Mouse (Mus musculus): ENCODE measurements around the gene Il18bp. TPM values are rescaled to one million over a fixed set of nuclear protein-coding genes. Genes with fewer than 3 reads are reported as not detected.
A peak's percentile ranks its signal among the peaks of the same experiment; 100 is the strongest.

Il18bp gene
- total and polyA plus RNA-seq, 3 experiments, result 1.0 to 1.8 TPM; not detected in 1

DNA sequence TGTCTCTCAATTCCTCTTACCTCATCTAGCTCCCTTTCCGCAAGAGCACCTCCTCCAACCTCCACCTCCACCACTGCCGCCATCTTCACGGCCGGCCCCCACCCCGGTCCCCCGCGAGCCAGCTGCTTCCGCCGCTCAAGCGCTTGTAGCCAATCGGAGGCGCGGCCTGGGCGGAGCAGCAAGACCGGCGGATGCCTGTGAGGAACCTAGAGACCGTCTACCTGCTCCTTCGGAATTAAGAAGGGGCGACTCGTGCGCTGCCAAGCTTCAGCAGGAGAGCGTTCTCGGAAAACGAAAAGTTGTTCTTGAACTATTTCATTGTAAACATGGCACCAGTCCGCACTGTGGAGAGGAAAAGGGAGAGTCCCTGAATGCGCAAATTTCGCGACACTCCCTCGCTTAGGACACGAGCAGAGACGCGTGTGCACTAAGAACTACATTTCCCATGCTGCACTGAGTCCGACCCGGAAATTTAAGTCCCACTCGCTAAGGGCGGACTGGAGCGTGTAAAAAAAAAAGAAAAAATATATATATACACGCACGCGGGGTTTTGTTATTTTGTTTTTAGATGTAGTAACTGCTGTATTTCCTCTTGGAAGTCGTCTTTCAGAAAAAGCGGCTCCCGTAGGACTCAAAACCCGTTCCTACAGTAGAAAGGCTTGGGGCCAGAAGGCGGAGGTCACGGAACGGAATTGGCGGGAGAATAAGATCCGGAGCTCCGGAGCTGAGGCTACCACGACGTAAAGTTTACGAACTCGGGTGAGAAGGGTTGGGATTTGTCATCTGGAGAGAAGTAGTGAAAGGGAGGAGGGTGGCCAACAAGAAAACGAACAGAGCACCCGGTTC lies 46.8 kb upstream of the Il18bp start, which contains the start of the genes Rnf121, Xndc1 and Xntrpc:
Gene Rnf121, minus strand, starts transcription at position 424 of the 846 bp plus-strand sequence.
Gene Xndc1, plus strand, starts transcription at position 466 of the 846 bp plus-strand sequence.
Gene Xntrpc, plus strand, starts transcription at position 668 of the 846 bp plus-strand sequence.
- no peaks in the 10 kb centered on the region for H3K27me3 ChIP-seq (ENCODE audit: control insufficient read depth in 1 of 2, insufficient read depth in 2 of 2, low read length in 2 of 2)
- H3K9ac ChIP-seq (ENCODE audit: control insufficient read depth, low read depth, low read length, poor library complexity, severe bottlenecking), result peak within 1 kb of the TSS; percentile 69
- H3K79me2 ChIP-seq (ENCODE audit: control insufficient read depth, insufficient read depth, low read length, poor library complexity), result peaks cover 30% of the 10 kb centered on the region
- H3K4me1 ChIP-seq (ENCODE audit: control insufficient read depth in 1 of 2, insufficient read depth in 2 of 2, low read length in 2 of 2), result peaks cover 11% of the 10 kb centered on the region in 2 experiments
- peak within 1 kb of the TSS; percentile 70 to 74 for H3K4me3 ChIP-seq (ENCODE audit: control insufficient read depth in 1 of 2, insufficient read depth in 1 of 2, low read depth in 2 of 2, low read length in 2 of 2)
- no peaks in the 10 kb centered on the region for H3K9me3 ChIP-seq (replicated peaks; ENCODE audit: insufficient read depth, low read length)
- peaks cover 0 to 34% of the 10 kb centered on the region in 2 experiments; a peak in 2 of 4 replicates for H3K36me3 ChIP-seq (ENCODE audit: control insufficient read depth in 1 of 2, insufficient read depth in 2 of 2, low read length in 2 of 2)
- peak; percentile 96 for DNase-seq (ENCODE audit: low read depth, low spot score)
- peak within 1 kb of the TSS; percentile 97 for H3K27ac ChIP-seq (ENCODE audit: control insufficient read depth, low read depth, low read length)
- no peak for TF ChIP-seq SMC3 (IDR thresholded peaks at IDR 0.05; ENCODE audit: low read depth, low read length)
- no peak for TF ChIP-seq ZC3H11A (IDR thresholded peaks at IDR 0.05; ENCODE audit: low read depth, low read length)
- TF ChIP-seq MAFK (IDR thresholded peaks at IDR 0.05; ENCODE audit: borderline replicate concordance, low read depth, low read length), result no peak
- TF ChIP-seq KAT2A (conservative IDR thresholded peaks at IDR 0.05; ENCODE audit: low read depth, low read length), result peak; percentile 79
- TF ChIP-seq MYC (IDR thresholded peaks at IDR 0.05; ENCODE audit: low read depth, low read length), result peak; percentile 95
- no peak for TF ChIP-seq CHD1 (IDR thresholded peaks at IDR 0.05; ENCODE audit: low read depth, low read length)
- TF ChIP-seq SIN3A (IDR thresholded peaks at IDR 0.05; ENCODE audit: low read length), result peak; percentile 88
- TF ChIP-seq HCFC1 (IDR thresholded peaks at IDR 0.05; ENCODE audit: low read depth, low read length), result peak; percentile 95
- TF ChIP-seq ZNF384 (IDR thresholded peaks at IDR 0.05; ENCODE audit: low read depth, low read length), result peak; percentile 91
- TF ChIP-seq CHD2 (IDR thresholded peaks at IDR 0.05; ENCODE audit: low read length), result peak; percentile 43
- TF ChIP-seq BHLHE40 (IDR thresholded peaks at IDR 0.05; ENCODE audit: borderline replicate concordance, low read depth, low read length), result no peak
- no peak for TF ChIP-seq JUND (IDR thresholded peaks at IDR 0.05; ENCODE audit: low read depth, low read length)
- no peak for TF ChIP-seq GATA1 (IDR thresholded peaks at IDR 0.05; ENCODE audit: low read depth, low read length)
- no peak for TF ChIP-seq USF2 (IDR thresholded peaks at IDR 0.05; ENCODE audit: borderline replicate concordance in 1 of 2, insufficient read depth in 1 of 2, low read depth in 1 of 2, low read length in 2 of 2)
- TF ChIP-seq ETS1 (IDR thresholded peaks at IDR 0.05; ENCODE audit: low read depth, low read length), result peak; percentile 80
- TF ChIP-seq NRF1 (IDR thresholded peaks at IDR 0.05; ENCODE audit: insufficient read depth, low read depth, low read length, poor library complexity, severe bottlenecking), result 0 out of 2 replicates have a peak, but pooled peaks have one; percentile 35
- TF ChIP-seq MAZ (IDR thresholded peaks at IDR 0.05; ENCODE audit: low read depth, low read length), result peak; percentile 88; the same call in 1 of the 2 replicates
- peak; percentile 82 to 89 for TF ChIP-seq POLR2A (IDR thresholded peaks at IDR 0.05; ENCODE audit: control insufficient read depth in 1 of 2, insufficient read depth in 1 of 2, low read depth in 1 of 2, low read length in 2 of 2, poor library complexity in 1 of 2)
- no peak for TF ChIP-seq GABPA (IDR thresholded peaks at IDR 0.05; ENCODE audit: low read depth, low read length)
- TF ChIP-seq TBP (IDR thresholded peaks at IDR 0.05; ENCODE audit: low read depth, low read length), result peak; percentile 60
- TF ChIP-seq ELF1 (IDR thresholded peaks at IDR 0.05; ENCODE audit: low read depth, low read length), result peak; percentile 74
- TF ChIP-seq USF1 (IDR thresholded peaks at IDR 0.05; ENCODE audit: low read depth, low read length), result no peak
- no peak for TF ChIP-seq UBTF (IDR thresholded peaks at IDR 0.05; ENCODE audit: borderline replicate concordance, insufficient read depth, low read depth, low read length)
- peak; percentile 93 for TF ChIP-seq E2F4 (IDR thresholded peaks at IDR 0.05; ENCODE audit: borderline replicate concordance, low read depth, low read length)
- TF ChIP-seq CTCF (IDR thresholded peaks at IDR 0.05 in 2 of 3, conservative IDR thresholded peaks at IDR 0.05 in 1 of 3; ENCODE audit: control insufficient read depth in 1 of 3, insufficient read depth in 1 of 3, low read depth in 2 of 3, low read length in 3 of 3, poor library complexity in 1 of 3, severe bottlenecking in 1 of 3), result no peak
- no peak for TF ChIP-seq MYB (IDR thresholded peaks at IDR 0.05; ENCODE audit: low read depth, low read length)
- TF ChIP-seq TCF12 (IDR thresholded peaks at IDR 0.05; ENCODE audit: low read depth, low read length), result peak; percentile 77
- no peak for TF ChIP-seq EP300 (IDR thresholded peaks at IDR 0.05; ENCODE audit: low read depth in 1 of 2, low read length in 2 of 2)
- no peak for TF ChIP-seq RAD21 (IDR thresholded peaks at IDR 0.05; ENCODE audit: low read depth, low read length)
- peak; percentile 80 for TF ChIP-seq POLR2AphosphoS2 (IDR thresholded peaks at IDR 0.05; ENCODE audit: low read length)
- TF ChIP-seq POLR2AphosphoS5 (IDR thresholded peaks at IDR 0.05; ENCODE audit: borderline replicate concordance, low read depth, low read length), result no peak
- peak; percentile 76 for TF ChIP-seq MAX (IDR thresholded peaks at IDR 0.05; ENCODE audit: low read length)
- TF ChIP-seq MEF2A (IDR thresholded peaks at IDR 0.05; ENCODE audit: extremely low read depth, insufficient replicate concordance, low read depth, low read length, poor library complexity, severe bottlenecking), result no peak
- peak; percentile 91 for TF ChIP-seq ZMIZ1 (IDR thresholded peaks at IDR 0.05; ENCODE audit: low read depth, low read length)
- TF ChIP-seq MXI1 (IDR thresholded peaks at IDR 0.05; ENCODE audit: low read depth, low read length), result peak; percentile 95
- no peak for TF ChIP-seq TAL1 (IDR thresholded peaks at IDR 0.05; ENCODE audit: low read length)
